Mouse (Mus musculus) lung, embryonic 14.5 days (tissue): Measurements from ENCODE around the gene Olfr1321. TPM values are rescaled to one million over a fixed set of nuclear protein-coding genes. Genes with fewer than 3 reads are reported as not detected.

Source experiments
- ATAC-seq: fragments of 200-750 bp; cut with Nextera tagmentation; 2 replicates; pipeline ENCODE4 v1.8.0; 2017; ENCODE audit warnings: mild to moderate bottlenecking, moderate TSS enrichment, moderate library complexity; ENCODE audit not compliant: insufficient read depth
- DNase-seq: peaks from one replicate; pipeline ENCODE4 v3.0.0-alpha.2; 2015
- H3K27ac ChIP-seq: fragments of 300-500 bp; sonication (generic); 2 replicates; pipeline ENCODE4 v1.5.1; 2014; ENCODE audit warnings: low read depth, mild to moderate bottlenecking, moderate library complexity
- H3K27me3 ChIP-seq: fragments of 300-500 bp; sonication (generic); 2 replicates; pipeline ENCODE4 v1.6.1; 2014; ENCODE audit warnings: low read length, control low read depth; ENCODE audit not compliant: insufficient read depth
- H3K36me3 ChIP-seq: fragments of 300-500 bp; sonication (generic); 2 replicates; pipeline ENCODE4 v1.6.1; 2014; ENCODE audit warnings: control low read depth; ENCODE audit not compliant: insufficient read depth
- H3K4me1 ChIP-seq: fragments of 300-500 bp; sonication (generic); 2 replicates; pipeline ENCODE4 v1.6.1; 2014; ENCODE audit warnings: antibody characterized with exemption, control low read depth; ENCODE audit not compliant: insufficient read depth
- H3K4me2 ChIP-seq: fragments of 300-500 bp; sonication (generic); 2 replicates; pipeline ENCODE4 v1.6.1; 2014; ENCODE audit warnings: mild to moderate bottlenecking
- H3K4me3 ChIP-seq: fragments of 300-500 bp; sonication (generic); 2 replicates; pipeline ENCODE4 v1.5.1; 2014; ENCODE audit warnings: low read depth, low read length
- H3K9ac ChIP-seq: fragments of 300-500 bp; sonication (generic); 2 replicates; pipeline ENCODE4 v1.6.1; 2014
- H3K9me3 ChIP-seq: fragments of 300-500 bp; sonication (generic); 2 replicates; pipeline ENCODE4 v1.6.1; 2016; ENCODE audit warnings: low read depth, low read length, control low read depth
- CTCF ChIP-seq: IDR thresholded peaks from 2 replicates; pipeline ENCODE4 v1.5.1; 2016; ENCODE audit warnings: antibody characterized with exemption, low read depth
- WGBS: fragments of 180-500 bp; shearing (Covaris S2); extraction: QIAGEN DNeasy Blood & Tissue Kit; methylation state at CpG from one replicate; pipeline ENCODE4 v1.1.7; 2014; 5-methylcytosine and 5-hydroxymethylcytosine counted together
- polyA plus RNA-seq: library from polyadenylated mRNA; unstranded; fragments of >200 nt; fragmentation: Nextera tagmentation; extraction: Ambion mirVana; gene quantifications from 2 replicates; pipeline ENCODE4 v1.2.1, GENCODE M21; 2014

The Olfr1321 gene
- not detected in 2 replicates for polyA plus RNA-seq

DNA sequence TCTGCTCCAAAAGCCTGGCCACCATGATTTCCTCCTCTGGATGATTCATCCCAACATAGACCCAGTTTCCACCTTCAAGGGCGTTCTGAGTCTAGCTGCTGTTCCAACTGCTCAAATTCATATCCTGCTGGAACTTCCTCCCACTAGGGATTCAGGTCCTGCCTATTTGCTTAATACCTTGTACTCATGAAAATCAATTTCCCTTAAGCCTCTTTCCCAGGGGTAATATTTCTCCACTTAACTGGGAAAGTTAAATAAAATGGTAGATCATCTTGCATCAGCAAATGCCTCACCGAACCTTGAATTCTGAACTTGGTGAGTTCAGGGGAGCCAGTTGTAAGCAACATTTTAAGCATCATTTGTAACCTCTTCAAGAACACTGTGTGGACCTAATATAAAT, at the start of gene Olfr1321:
TSS of gene Olfr1321 (minus strand) at position 101 of the 400 bp plus-strand sequence.
- Histone ChIP-seq H3K4me2 (no peak within 1 kb of the TSS), H3K27me3 (no peaks in the 10 kb centered on the region), H3K4me3 (no peak within 1 kb of the TSS), H3K4me1 (no peaks in the 10 kb centered on the region), H3K9ac (no peak within 1 kb of the TSS), H3K9me3 (no peaks in the 10 kb centered on the region), H3K27ac (no peak within 1 kb of the TSS), H3K36me3 (no peaks in the 10 kb centered on the region)
- ATAC-seq (no peak), DNase-seq (no peak)
- no peak for TF ChIP-seq CTCF
- 83% methylated on average over 2 of the region's 2 CpGs for WGBS

DNA sequence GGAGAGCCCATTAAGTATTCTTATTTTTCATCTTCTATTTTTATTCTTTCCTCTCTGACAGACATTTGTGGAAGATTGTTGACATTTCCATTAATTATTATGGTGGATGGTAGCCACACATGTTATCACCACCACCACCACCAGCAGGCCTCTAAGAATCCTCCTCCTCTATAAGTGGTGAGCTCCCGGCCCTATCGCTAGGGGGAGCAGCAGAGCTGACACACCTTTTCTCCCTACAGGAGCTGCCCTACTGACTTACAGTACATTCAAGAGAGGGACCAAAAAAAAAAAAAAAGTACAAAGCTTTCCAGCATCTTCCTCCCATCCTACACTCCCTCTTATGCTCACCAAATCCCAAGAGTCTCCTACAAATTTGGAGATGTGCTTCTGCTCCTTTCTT, 36.0 kb upstream of the Olfr1321 start:
- Histone ChIP-seq H3K4me2 (no peak overlapping the region), H3K9me3 (no peaks in the 10 kb centered on the region), H3K36me3 (no peaks in the 10 kb centered on the region), H3K27me3 (no peaks in the 10 kb centered on the region), H3K4me1 (no peaks in the 10 kb centered on the region), H3K4me3 (no peak overlapping the region), H3K27ac (no peak overlapping the region), H3K9ac (no peak overlapping the region)
- WGBS, result 23% methylated on average over 2 of the region's 2 CpGs
- DNase-seq, result no peak
- TF ChIP-seq CTCF, result no peak
- ATAC-seq, result no peak

GRCm38 (mm10) chrX:49745192-49745591, 10.3 kb upstream of the Olfr1321 start:
- ATAC-seq (no peak), DNase-seq (no peak)
- H3K9ac ChIP-seq, result no peak overlapping the region
- no peak for TF ChIP-seq CTCF
- H3K4me2 ChIP-seq, result no peak overlapping the region
- WGBS, result 54% methylated on average over 5 of the region's 5 CpGs
- no peaks in the 10 kb centered on the region for H3K4me1 ChIP-seq
- H3K27ac ChIP-seq, result no peak overlapping the region
- H3K27me3 ChIP-seq, result no peaks in the 10 kb centered on the region
- H3K36me3 ChIP-seq, result no peaks in the 10 kb centered on the region
- no peak overlapping the region for H3K4me3 ChIP-seq
- H3K9me3 ChIP-seq, result no peaks in the 10 kb centered on the region

Other genes with a start within 250 kb of the Olfr1321 start
- not detected in 2 replicates for gene Olfr1320, start 62.7 kb downstream of the Olfr1321 start, polyA plus RNA-seq
- 1.5 and 2.1 TPM in 2 replicates for gene Igsf1, start 62.7 kb upstream of the Olfr1321 start, polyA plus RNA-seq
- not detected in 2 replicates for gene Olfr1322, start 156.4 kb upstream of the Olfr1321 start, polyA plus RNA-seq